Mouse (Mus musculus): ENCODE measurements around the gene Grtp1. TPM values are rescaled to one million over a fixed set of nuclear protein-coding genes. Genes with fewer than 3 reads are reported as not detected.

The Grtp1 gene
- polyA plus RNA-seq, 1 experiment from 2014 or later = 16.3 TPM

GRCm38 (mm10) chr8:13218441-13218840, 18.0 kb upstream of the Grtp1 start:
- H3K4me2 ChIP-seq = no peak overlapping the region
- 75% methylated on average over 4 of the region's 4 CpGs for WGBS

GRCm38 (mm10) chr8:13217986-13218385, 17.6 kb upstream of the Grtp1 start:
- 0 out of 2 replicates have a peak, but pooled peaks cover 10% of the 10 kb centered on the region for H3K4me1 ChIP-seq
- no peak for ATAC-seq (replicated peaks)
- H3K36me3 ChIP-seq (replicated peaks) = no peaks in the 10 kb centered on the region
- H3K9ac ChIP-seq = no peak overlapping the region
- no peak overlapping the region for H3K4me3 ChIP-seq
- H3K9me3 ChIP-seq = no peaks in the 10 kb centered on the region
- H3K27me3 ChIP-seq (replicated peaks) = no peaks in the 10 kb centered on the region
- H3K4me2 ChIP-seq = no peak overlapping the region
- H3K27ac ChIP-seq = no peak overlapping the region

More at GRCm38 (mm10) chr8:13218441-13218840, 18.0 kb upstream of the Grtp1 start:
- no peaks in the 10 kb centered on the region for H3K27me3 ChIP-seq (replicated peaks)
- H3K36me3 ChIP-seq (replicated peaks) = no peaks in the 10 kb centered on the region
- H3K4me3 ChIP-seq = no peak overlapping the region
- no peak overlapping the region for H3K9ac ChIP-seq
- no peak overlapping the region for H3K27ac ChIP-seq
- 0 out of 2 replicates have a peak, but pooled peaks cover 5% of the 10 kb centered on the region for H3K4me1 ChIP-seq
- no peak for ATAC-seq (replicated peaks)
- H3K9me3 ChIP-seq = no peaks in the 10 kb centered on the region

- Histone ChIP-seq H3K9me3 (no peaks in the 10 kb centered on the region), H3K27ac (no peak overlapping the region), H3K4me2 (no peak overlapping the region), H3K9ac (no peak overlapping the region), H3K4me3 (no peak overlapping the region), H3K27me3 (replicated peaks) (no peaks in the 10 kb centered on the region), H3K4me1 (0 out of 2 replicates have a peak, but pooled peaks cover 10% of the 10 kb centered on the region), H3K36me3 (replicated peaks) (no peaks in the 10 kb centered on the region)
- no peak for ATAC-seq (replicated peaks)
- WGBS = 63% methylated on average over 5 of the region's 5 CpGs
Measured at GRCm38 (mm10) chr8:13217093-13217492, 16.7 kb upstream of the Grtp1 start.

- H3K9me3 ChIP-seq = no peaks in the 10 kb centered on the region
- H3K27me3 ChIP-seq (replicated peaks) = no peaks in the 10 kb centered on the region
- no peak overlapping the region for H3K9ac ChIP-seq
- no peak overlapping the region for H3K4me2 ChIP-seq
- WGBS = 75% methylated on average over 8 of the region's 8 CpGs
- H3K4me1 ChIP-seq = 0 out of 2 replicates have a peak, but pooled peaks cover 10% of the 10 kb centered on the region
- H3K36me3 ChIP-seq (replicated peaks) = no peaks in the 10 kb centered on the region
- ATAC-seq (replicated peaks) = no peak
- no peak overlapping the region for H3K27ac ChIP-seq
- H3K4me3 ChIP-seq = no peak overlapping the region
Measured at GRCm38 (mm10) chr8:13216386-13216785, 16.0 kb upstream of the Grtp1 start.

GRCm38 (mm10) chr8:13213479-13214268, 13.3 kb upstream of the Grtp1 start:
- ATAC-seq (replicated peaks) = peak; percentile 74
- Histone ChIP-seq H3K27me3 (replicated peaks) (no peaks in the 10 kb centered on the region), H3K4me1 (0 out of 2 replicates have a peak, but pooled peaks cover 10% of the 10 kb centered on the region), H3K4me3 (no peak overlapping the region), H3K9me3 (no peaks in the 10 kb centered on the region), H3K4me2 (no peak overlapping the region), H3K27ac (no peak overlapping the region), H3K36me3 (replicated peaks) (no peaks in the 10 kb centered on the region), H3K9ac (no peak overlapping the region)
- 28% methylated on average over 10 of the region's 10 CpGs for WGBS

- Histone ChIP-seq H3K9me3 (no peaks in the 10 kb centered on the region), H3K9ac (no peak overlapping the region), H3K27ac (no peak overlapping the region), H3K4me1 (0 out of 2 replicates have a peak, but pooled peaks cover 10% of the 10 kb centered on the region), H3K4me2 (no peak overlapping the region), H3K27me3 (replicated peaks) (no peaks in the 10 kb centered on the region), H3K4me3 (no peak overlapping the region), H3K36me3 (replicated peaks) (no peaks in the 10 kb centered on the region)
- 56% methylated on average over 1 of the region's 1 CpGs for WGBS
- ATAC-seq (replicated peaks) = no peak
Measured at GRCm38 (mm10) chr8:13209770-13210169, 9.3 kb upstream of the Grtp1 start.

- WGBS = 48% methylated on average over 6 of the region's 6 CpGs
- H3K9me3 ChIP-seq = no peaks in the 10 kb centered on the region
Measured at GRCm38 (mm10) chr8:13208627-13209355, 8.4 kb upstream of the Grtp1 start.

GRCm38 (mm10) chr8:13206290-13206689, 5.9 kb upstream of the Grtp1 start:
- H3K27ac ChIP-seq = no peak overlapping the region
- no peak for ATAC-seq (replicated peaks)
- H3K9me3 ChIP-seq = no peaks in the 10 kb centered on the region
- H3K4me1 ChIP-seq = no peaks in the 10 kb centered on the region
- no peak overlapping the region for H3K4me2 ChIP-seq
- H3K4me3 ChIP-seq = no peak overlapping the region
- WGBS = 46% methylated on average over 5 of the region's 5 CpGs
- H3K9ac ChIP-seq = no peak overlapping the region
- peaks cover 13% of the 10 kb centered on the region for H3K27me3 ChIP-seq (replicated peaks)
- H3K36me3 ChIP-seq (replicated peaks) = no peaks in the 10 kb centered on the region

More at GRCm38 (mm10) chr8:13208627-13209355, 8.4 kb upstream of the Grtp1 start:
- Histone ChIP-seq H3K4me3 (no peak overlapping the region), H3K4me2 (no peak overlapping the region), H3K36me3 (replicated peaks) (no peaks in the 10 kb centered on the region), H3K27me3 (replicated peaks) (no peaks in the 10 kb centered on the region), H3K4me1 (0 out of 2 replicates have a peak, but pooled peaks cover 8% of the 10 kb centered on the region), H3K27ac (no peak overlapping the region), H3K9ac (no peak overlapping the region)
- no peak for ATAC-seq (replicated peaks)

- H3K4me1 ChIP-seq = peaks cover 8% of the 10 kb centered on the region
- no peak for ATAC-seq (replicated peaks)
Measured at GRCm38 (mm10) chr8:13205311-13205710, 4.9 kb upstream of the Grtp1 start.

GRCm38 (mm10) chr8:13204371-13205140, 4.1 kb upstream of the Grtp1 start:
- H3K4me2 ChIP-seq = no peak overlapping the region

More at GRCm38 (mm10) chr8:13205311-13205710, 4.9 kb upstream of the Grtp1 start:
- 86% methylated on average over 5 of the region's 5 CpGs for WGBS
- no peak overlapping the region for H3K9ac ChIP-seq
- peaks cover 15% of the 10 kb centered on the region for H3K27me3 ChIP-seq (replicated peaks)
- H3K4me2 ChIP-seq = no peak overlapping the region
- H3K27ac ChIP-seq = no peak overlapping the region
- H3K9me3 ChIP-seq = no peaks in the 10 kb centered on the region
- no peak overlapping the region for H3K4me3 ChIP-seq
- H3K36me3 ChIP-seq (replicated peaks) = no peaks in the 10 kb centered on the region

GRCm38 (mm10) chr8:13203472-13203871, 3.1 kb upstream of the Grtp1 start:
- Histone ChIP-seq H3K4me1 (peaks cover 14% of the 10 kb centered on the region), H3K4me3 (no peak overlapping the region), H3K4me2 (no peak overlapping the region), H3K9me3 (no peaks in the 10 kb centered on the region), H3K9ac (no peak overlapping the region), H3K36me3 (replicated peaks) (no peaks in the 10 kb centered on the region), H3K27ac (no peak overlapping the region), H3K27me3 (replicated peaks) (peaks cover 15% of the 10 kb centered on the region)
- WGBS = 52% methylated on average over 1 of the region's 1 CpGs
- ATAC-seq (replicated peaks) = no peak

More at GRCm38 (mm10) chr8:13204371-13205140, 4.1 kb upstream of the Grtp1 start:
- no peak overlapping the region for H3K9ac ChIP-seq
- no peak overlapping the region for H3K4me3 ChIP-seq
- no peak overlapping the region for H3K27ac ChIP-seq
- no peak for ATAC-seq (replicated peaks)
- no peaks in the 10 kb centered on the region for H3K9me3 ChIP-seq
- 71% methylated on average over 12 of the region's 12 CpGs for WGBS
- H3K4me1 ChIP-seq = peaks cover 12% of the 10 kb centered on the region
- H3K27me3 ChIP-seq (replicated peaks) = peaks cover 15% of the 10 kb centered on the region
- no peaks in the 10 kb centered on the region for H3K36me3 ChIP-seq (replicated peaks)

- H3K9ac ChIP-seq = no peak overlapping the region
- H3K36me3 ChIP-seq (replicated peaks) = no peaks in the 10 kb centered on the region
- H3K27me3 ChIP-seq (replicated peaks) = peaks cover 15% of the 10 kb centered on the region
- H3K4me2 ChIP-seq = no peak overlapping the region
- H3K9me3 ChIP-seq = no peaks in the 10 kb centered on the region
- 94% methylated on average over 3 of the region's 3 CpGs for WGBS
- no peak overlapping the region for H3K4me3 ChIP-seq
- no peak for ATAC-seq (replicated peaks)
- H3K4me1 ChIP-seq = peaks cover 14% of the 10 kb centered on the region
- H3K27ac ChIP-seq = no peak overlapping the region
Measured at GRCm38 (mm10) chr8:13202806-13203205, 2.4 kb upstream of the Grtp1 start.
